Mouse (Mus musculus): ENCODE measurements at regions not wholly inside any gene's neighbourhood (a gene's known extent, or its start where the extent isn't known, plus 50 kb on each side); places are given as distances from the start of the nearest gene placed in this dataset.

DNA sequence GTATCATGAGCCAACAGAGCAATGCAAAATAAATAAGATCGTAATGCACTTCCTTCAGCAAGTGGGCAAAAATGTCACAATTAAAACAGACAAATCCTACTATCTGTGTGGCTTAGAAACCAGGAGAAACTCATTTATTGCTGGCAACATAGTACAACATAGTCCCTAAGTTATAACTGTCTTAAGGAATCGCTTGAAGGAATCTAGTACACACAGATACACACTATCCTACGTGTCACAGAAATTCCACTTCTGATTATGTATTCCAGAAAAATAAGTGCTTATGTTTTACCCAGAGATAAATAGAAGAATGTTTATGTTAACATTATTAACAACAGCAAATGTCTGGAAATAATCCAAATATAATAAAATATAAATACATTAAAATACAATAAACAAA is 457.9 kb downstream of the Etnk1 start:
- ATAC-seq (ENCODE audit: low read depth) (no peak), DNase-seq (ENCODE audit: low spot score) (no peak)
- H3K36me3 ChIP-seq (ENCODE audit: control insufficient read depth, insufficient read depth, low read length): no peaks in the 10 kb centered on the region
- H3K27me3 ChIP-seq (replicated peaks; ENCODE audit: control insufficient read depth, insufficient read depth, low read length): no peaks in the 10 kb centered on the region
- H3K27ac ChIP-seq (replicated peaks; ENCODE audit: low read depth, low read length): no peak overlapping the region
- no peak overlapping the region for H3K4me3 ChIP-seq (ENCODE audit: low read depth, low read length)
- H3K9me3 ChIP-seq (ENCODE audit: control insufficient read depth, low read length): no peaks in the 10 kb centered on the region
- no peak overlapping the region for H3K4me2 ChIP-seq (ENCODE audit: low read depth, low read length)
- no peaks in the 10 kb centered on the region for H3K4me1 ChIP-seq (ENCODE audit: control insufficient read depth, insufficient read depth, low read length)
- no peak overlapping the region for H3K9ac ChIP-seq (ENCODE audit: low read depth, low read length)
- 76% methylated on average over 3 of the region's 3 CpGs for WGBS

- Histone ChIP-seq H3K4me3 (ENCODE audit: low read depth, low read length) (no peak overlapping the region), H3K4me2 (ENCODE audit: low read depth, low read length) (no peak overlapping the region), H3K4me1 (ENCODE audit: control insufficient read depth, insufficient read depth, low read length) (no peaks in the 10 kb centered on the region), H3K27ac (replicated peaks; ENCODE audit: low read depth, low read length) (no peak overlapping the region), H3K27me3 (replicated peaks; ENCODE audit: control insufficient read depth, insufficient read depth, low read length) (no peaks in the 10 kb centered on the region), H3K36me3 (ENCODE audit: control insufficient read depth, insufficient read depth, low read length) (no peaks in the 10 kb centered on the region), H3K9me3 (ENCODE audit: control insufficient read depth, low read length) (no peaks in the 10 kb centered on the region), H3K9ac (ENCODE audit: low read depth, low read length) (no peak overlapping the region)
- DNase-seq (ENCODE audit: low spot score) (no peak), ATAC-seq (ENCODE audit: low read depth) (no peak)
- 66% methylated on average over 7 of the region's 7 CpGs for WGBS
Observed at GRCm38 (mm10) chr6:143631581-143631980, 464.6 kb downstream of the Etnk1 start.

DNA sequence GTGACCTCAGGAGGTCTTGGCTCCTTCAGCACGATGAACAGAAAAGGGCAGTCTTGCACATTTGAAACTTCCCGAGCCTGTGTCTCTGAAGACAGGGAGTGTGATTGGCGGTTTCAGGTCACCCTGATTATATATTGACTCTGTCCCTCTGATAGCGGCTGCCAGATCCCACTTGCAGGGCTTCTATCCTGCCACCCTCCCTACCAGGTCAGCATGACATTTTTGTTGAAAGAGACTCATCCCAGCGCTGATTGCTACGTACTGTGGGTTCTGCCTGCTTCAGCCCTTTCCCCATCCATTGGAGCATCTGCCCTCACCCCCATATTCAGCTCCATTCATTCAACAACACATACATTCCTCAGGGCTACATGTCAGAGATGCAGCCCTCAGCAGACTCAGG is 466.7 kb downstream of the Etnk1 start:
- Histone ChIP-seq H3K9me3 (ENCODE audit: control insufficient read depth, low read length) (no peaks in the 10 kb centered on the region), H3K4me3 (ENCODE audit: low read depth, low read length) (no peak overlapping the region), H3K9ac (ENCODE audit: low read depth, low read length) (no peak overlapping the region), H3K4me2 (ENCODE audit: low read depth, low read length) (no peak overlapping the region), H3K36me3 (ENCODE audit: control insufficient read depth, insufficient read depth, low read length) (no peaks in the 10 kb centered on the region), H3K27ac (replicated peaks; ENCODE audit: low read depth, low read length) (no peak overlapping the region), H3K4me1 (ENCODE audit: control insufficient read depth, insufficient read depth, low read length) (no peaks in the 10 kb centered on the region), H3K27me3 (replicated peaks; ENCODE audit: control insufficient read depth, insufficient read depth, low read length) (no peaks in the 10 kb centered on the region)
- 80% methylated on average over 6 of the region's 6 CpGs for WGBS
- ATAC-seq (ENCODE audit: low read depth): no peak
- DNase-seq (ENCODE audit: low spot score): no peak

DNA sequence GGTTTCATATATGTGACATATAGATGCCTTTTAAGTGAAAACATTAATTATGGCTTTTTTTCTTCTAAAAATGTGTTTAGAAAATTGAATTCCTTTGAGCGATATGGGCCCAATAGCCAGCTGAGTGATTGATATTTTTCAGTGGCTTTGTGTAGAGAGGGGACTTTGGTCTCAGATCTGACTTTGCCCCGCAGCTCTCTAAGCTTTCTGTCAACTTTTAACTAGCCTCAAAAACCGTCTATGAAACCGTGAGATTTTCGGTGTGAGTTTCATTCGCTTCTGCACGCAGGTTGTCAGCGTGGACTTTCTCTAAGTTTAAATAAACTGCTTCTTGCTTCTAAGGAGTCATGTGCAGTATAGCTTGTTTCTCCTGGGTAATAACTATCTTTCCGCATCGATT is 467.3 kb downstream of the Etnk1 start:
- Histone ChIP-seq H3K4me2 (ENCODE audit: low read depth, low read length) (no peak overlapping the region), H3K4me3 (ENCODE audit: low read depth, low read length) (no peak overlapping the region), H3K27ac (replicated peaks; ENCODE audit: low read depth, low read length) (no peak overlapping the region), H3K9me3 (ENCODE audit: control insufficient read depth, low read length) (no peaks in the 10 kb centered on the region), H3K9ac (ENCODE audit: low read depth, low read length) (no peak overlapping the region), H3K27me3 (replicated peaks; ENCODE audit: control insufficient read depth, insufficient read depth, low read length) (no peaks in the 10 kb centered on the region), H3K4me1 (ENCODE audit: control insufficient read depth, insufficient read depth, low read length) (no peaks in the 10 kb centered on the region), H3K36me3 (ENCODE audit: control insufficient read depth, insufficient read depth, low read length) (no peaks in the 10 kb centered on the region)
- 70% methylated on average over 10 of the region's 10 CpGs for WGBS
- no peak for DNase-seq (ENCODE audit: low spot score)
- no peak for ATAC-seq (ENCODE audit: low read depth)

GRCm38 (mm10) chr6:143635043-143635442 is 468.0 kb downstream of the Etnk1 start:
- Histone ChIP-seq H3K27ac (replicated peaks; ENCODE audit: low read depth, low read length) (no peak overlapping the region), H3K36me3 (ENCODE audit: control insufficient read depth, insufficient read depth, low read length) (no peaks in the 10 kb centered on the region), H3K4me1 (ENCODE audit: control insufficient read depth, insufficient read depth, low read length) (no peaks in the 10 kb centered on the region), H3K9me3 (ENCODE audit: control insufficient read depth, low read length) (no peaks in the 10 kb centered on the region), H3K27me3 (replicated peaks; ENCODE audit: control insufficient read depth, insufficient read depth, low read length) (no peaks in the 10 kb centered on the region), H3K9ac (ENCODE audit: low read depth, low read length) (no peak overlapping the region), H3K4me2 (ENCODE audit: low read depth, low read length) (no peak overlapping the region), H3K4me3 (ENCODE audit: low read depth, low read length) (no peak overlapping the region)
- ATAC-seq (ENCODE audit: low read depth) (no peak), DNase-seq (ENCODE audit: low spot score) (no peak)
- 86% methylated on average over 2 of the region's 2 CpGs for WGBS

- Histone ChIP-seq H3K9ac (ENCODE audit: low read depth, low read length) (no peak overlapping the region), H3K27ac (replicated peaks; ENCODE audit: low read depth, low read length) (no peak overlapping the region), H3K36me3 (ENCODE audit: control insufficient read depth, insufficient read depth, low read length) (no peaks in the 10 kb centered on the region), H3K4me3 (ENCODE audit: low read depth, low read length) (no peak overlapping the region), H3K4me1 (ENCODE audit: control insufficient read depth, insufficient read depth, low read length) (no peaks in the 10 kb centered on the region), H3K27me3 (replicated peaks; ENCODE audit: control insufficient read depth, insufficient read depth, low read length) (no peaks in the 10 kb centered on the region), H3K9me3 (ENCODE audit: control insufficient read depth, low read length) (no peaks in the 10 kb centered on the region), H3K4me2 (ENCODE audit: low read depth, low read length) (no peak overlapping the region)
- WGBS: 66% methylated on average over 5 of the region's 5 CpGs
- ATAC-seq (ENCODE audit: low read depth): no peak
- no peak for DNase-seq (ENCODE audit: low spot score)
Observed at GRCm38 (mm10) chr6:143640652-143641051, 473.6 kb downstream of the Etnk1 start.

- 71% methylated on average over 3 of the region's 3 CpGs for WGBS
- no peaks in the 10 kb centered on the region for H3K4me1 ChIP-seq (ENCODE audit: control insufficient read depth, insufficient read depth, low read length)
- no peak for ATAC-seq (ENCODE audit: low read depth)
Observed at GRCm38 (mm10) chr6:143642052-143642451, 475.0 kb downstream of the Etnk1 start.

GRCm38 (mm10) chr6:143645989-143646388 is 479.0 kb downstream of the Etnk1 start:
- H3K27ac ChIP-seq (replicated peaks; ENCODE audit: low read depth, low read length): no peak overlapping the region
- no peaks in the 10 kb centered on the region for H3K27me3 ChIP-seq (replicated peaks; ENCODE audit: control insufficient read depth, insufficient read depth, low read length)
- no peak overlapping the region for H3K9ac ChIP-seq (ENCODE audit: low read depth, low read length)

More at GRCm38 (mm10) chr6:143642052-143642451, 475.0 kb downstream of the Etnk1 start:
- no peak for DNase-seq (ENCODE audit: low spot score)
- H3K4me3 ChIP-seq (ENCODE audit: low read depth, low read length): no peak overlapping the region
- H3K36me3 ChIP-seq (ENCODE audit: control insufficient read depth, insufficient read depth, low read length): no peaks in the 10 kb centered on the region
- H3K9ac ChIP-seq (ENCODE audit: low read depth, low read length): no peak overlapping the region
- no peak overlapping the region for H3K27ac ChIP-seq (replicated peaks; ENCODE audit: low read depth, low read length)
- H3K9me3 ChIP-seq (ENCODE audit: control insufficient read depth, low read length): no peaks in the 10 kb centered on the region
- H3K27me3 ChIP-seq (replicated peaks; ENCODE audit: control insufficient read depth, insufficient read depth, low read length): no peaks in the 10 kb centered on the region
- H3K4me2 ChIP-seq (ENCODE audit: low read depth, low read length): no peak overlapping the region

DNA sequence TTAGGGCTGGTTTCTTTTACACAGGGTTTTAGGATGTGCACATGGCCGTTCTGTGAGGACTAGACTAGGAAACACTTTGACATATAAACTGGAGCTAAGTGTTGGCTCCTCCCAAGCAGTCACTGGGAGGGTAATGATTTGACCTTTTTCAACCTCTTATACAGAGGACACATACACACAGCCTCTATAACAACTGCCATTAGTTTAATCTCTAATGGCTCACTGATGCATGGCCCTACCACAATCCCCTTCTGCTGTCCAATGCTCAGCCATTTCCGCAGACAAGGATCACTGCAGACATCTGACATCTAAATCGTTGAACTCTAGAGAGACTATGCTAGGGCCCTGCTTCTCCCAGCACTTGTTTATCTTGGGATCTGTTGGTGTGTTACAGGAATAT is 481.5 kb downstream of the Etnk1 start:
- no peaks in the 10 kb centered on the region for H3K27me3 ChIP-seq (replicated peaks; ENCODE audit: control insufficient read depth, insufficient read depth, low read length)
- DNase-seq (ENCODE audit: low spot score): no peak
- H3K27ac ChIP-seq (replicated peaks; ENCODE audit: low read depth, low read length): no peak overlapping the region
- H3K9ac ChIP-seq (ENCODE audit: low read depth, low read length): no peak overlapping the region
- no peaks in the 10 kb centered on the region for H3K36me3 ChIP-seq (ENCODE audit: control insufficient read depth, insufficient read depth, low read length)
- H3K4me2 ChIP-seq (ENCODE audit: low read depth, low read length): no peak overlapping the region
- H3K4me1 ChIP-seq (ENCODE audit: control insufficient read depth, insufficient read depth, low read length): no peaks in the 10 kb centered on the region
- H3K9me3 ChIP-seq (ENCODE audit: control insufficient read depth, low read length): peaks cover 9% of the 10 kb centered on the region
- WGBS: 70% methylated on average over 3 of the region's 3 CpGs
- no peak overlapping the region for H3K4me3 ChIP-seq (ENCODE audit: low read depth, low read length)
- no peak for ATAC-seq (ENCODE audit: low read depth)

More at GRCm38 (mm10) chr6:143645989-143646388, 479.0 kb downstream of the Etnk1 start:
- ATAC-seq (ENCODE audit: low read depth): no peak
- no peak overlapping the region for H3K4me3 ChIP-seq (ENCODE audit: low read depth, low read length)
- WGBS: 38% methylated on average over 4 of the region's 4 CpGs
- H3K4me2 ChIP-seq (ENCODE audit: low read depth, low read length): no peak overlapping the region
- H3K4me1 ChIP-seq (ENCODE audit: control insufficient read depth, insufficient read depth, low read length): no peaks in the 10 kb centered on the region
- H3K9me3 ChIP-seq (ENCODE audit: control insufficient read depth, low read length): no peaks in the 10 kb centered on the region
- no peaks in the 10 kb centered on the region for H3K36me3 ChIP-seq (ENCODE audit: control insufficient read depth, insufficient read depth, low read length)
- peak; percentile 37 for DNase-seq (ENCODE audit: low spot score)
